Mouse (Mus musculus) hindbrain, embryonic 12.5 days (tissue): ENCODE measurements around the gene Nol10. TPM values are rescaled to one million over a fixed set of nuclear protein-coding genes. Genes with fewer than 3 reads are reported as not detected.

Source experiments
- ATAC-seq: fragments of 200-750 bp; cut with Nextera tagmentation; 2 replicates; pipeline ENCODE4 v1.8.0; 2017; ENCODE audit warnings: moderate TSS enrichment; ENCODE audit not compliant: low FRiP score
- H3K27ac ChIP-seq: fragments of 300-500 bp; sonication (generic); 2 replicates; pipeline ENCODE4 v1.5.1; 2016; ENCODE audit warnings: mild to moderate bottlenecking
- H3K27me3 ChIP-seq: fragments of 300-500 bp; sonication (generic); 2 replicates; pipeline ENCODE4 v1.6.1; 2016; ENCODE audit warnings: mild to moderate bottlenecking
- H3K36me3 ChIP-seq: fragments of 300-500 bp; sonication (generic); 2 replicates; pipeline ENCODE4 v1.6.1; 2016; ENCODE audit warnings: mild to moderate bottlenecking
- H3K4me1 ChIP-seq: fragments of 300-500 bp; sonication (generic); 2 replicates; pipeline ENCODE4 v1.6.1; 2016
- H3K4me2 ChIP-seq: fragments of 300-500 bp; sonication (generic); replicated peaks from 2 replicates; pipeline ENCODE4 v1.6.1; 2016; ENCODE audit warnings: mild to moderate bottlenecking
- H3K4me3 ChIP-seq: fragments of 300-500 bp; sonication (generic); 2 replicates; pipeline ENCODE4 v1.5.1; 2016; ENCODE audit warnings: mild to moderate bottlenecking
- H3K9ac ChIP-seq: fragments of 300-500 bp; sonication (generic); 2 replicates; pipeline ENCODE4 v1.6.1; 2016; ENCODE audit warnings: mild to moderate bottlenecking, moderate library complexity
- H3K9me3 ChIP-seq: fragments of 300-500 bp; sonication (generic); replicated peaks from 2 replicates; pipeline ENCODE4 v1.6.1; 2016; ENCODE audit warnings: mild to moderate bottlenecking
- WGBS: fragments of 180-500 bp; shearing (Covaris S2); methylation state at CpG from one replicate; pipeline ENCODE4 v1.1.7; 2016; 5-methylcytosine and 5-hydroxymethylcytosine counted together
- polyA plus RNA-seq: library from polyadenylated mRNA; unstranded; fragments of >200 nt; fragmentation: Nextera tagmentation; extraction: Ambion mirVana; gene quantifications from 2 replicates; pipeline ENCODE4 v1.2.1, GENCODE M21; 2016

The Nol10 gene
- polyA plus RNA-seq, 1 experiment from 2014 or later = 28.1 TPM

- no peak overlapping the region for H3K27ac ChIP-seq
- no peaks in the 10 kb centered on the region for H3K27me3 ChIP-seq
- 76% methylated on average over 2 of the region's 2 CpGs for WGBS
These were observed 9.9 kb upstream of the Nol10 start for GRCm38 (mm10) chr12:17338338-17338737.

GRCm38 (mm10) chr12:17339114-17339905 lies 8.9 kb upstream of the Nol10 start:
- 68% methylated on average over 3 of the region's 3 CpGs for WGBS
- Histone ChIP-seq H3K4me2 (no peak overlapping the region), H3K27ac (no peak overlapping the region), H3K9me3 (no peaks in the 10 kb centered on the region), H3K4me3 (no peak overlapping the region), H3K36me3 (no peaks in the 10 kb centered on the region), H3K27me3 (no peaks in the 10 kb centered on the region), H3K9ac (no peak overlapping the region), H3K4me1 (no peaks in the 10 kb centered on the region)
- ATAC-seq = no peak

More at GRCm38 (mm10) chr12:17338338-17338737, 9.9 kb upstream of the Nol10 start:
- H3K9me3 ChIP-seq = no peaks in the 10 kb centered on the region
- no peaks in the 10 kb centered on the region for H3K4me1 ChIP-seq
- no peak for ATAC-seq
- H3K4me3 ChIP-seq = no peak overlapping the region
- H3K9ac ChIP-seq = no peak overlapping the region
- no peaks in the 10 kb centered on the region for H3K36me3 ChIP-seq
- no peak overlapping the region for H3K4me2 ChIP-seq

DNA sequence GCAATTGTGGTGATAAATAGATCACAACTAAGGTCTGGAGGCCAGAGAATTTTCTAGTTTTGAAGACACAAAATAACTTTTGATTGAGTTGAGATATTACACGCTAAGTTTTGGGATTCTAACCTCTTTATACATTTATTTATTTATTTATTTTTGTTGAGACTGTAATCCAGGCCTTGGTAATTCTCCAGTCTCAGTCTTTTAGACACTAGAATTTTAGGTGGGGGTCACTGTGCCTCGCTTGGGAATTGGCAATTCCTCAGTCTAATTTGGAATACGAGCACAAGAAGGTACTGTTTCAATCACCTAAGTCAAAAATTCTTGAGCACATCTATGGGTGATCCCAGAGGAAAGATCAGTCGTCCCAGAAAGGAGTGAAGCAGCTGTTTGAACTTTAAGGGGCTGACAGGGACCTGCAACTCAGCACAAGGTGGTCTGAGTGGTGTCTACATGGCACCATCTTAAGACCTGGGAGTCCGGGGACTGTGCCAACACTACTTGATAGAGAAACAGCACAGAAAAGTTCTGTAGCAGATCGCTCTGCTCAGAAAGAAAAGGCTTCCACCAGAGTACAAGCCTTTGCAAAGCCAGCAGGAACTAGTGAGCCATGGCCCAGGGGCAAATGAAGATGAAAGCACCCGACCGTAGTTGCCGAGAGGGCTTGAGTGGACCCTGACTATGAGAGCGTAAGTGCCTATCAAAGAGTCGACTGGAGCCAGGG lies 771 bp upstream of the Nol10 start:
- no peaks in the 10 kb centered on the region for H3K9me3 ChIP-seq
- H3K4me2 ChIP-seq = peak overlapping the region; percentile 90
- no peak overlapping the region for H3K27ac ChIP-seq
- H3K4me3 ChIP-seq = peak overlapping the region; percentile 79
- H3K27me3 ChIP-seq = no peaks in the 10 kb centered on the region
- WGBS = 39% methylated on average over 11 of the region's 11 CpGs
- H3K9ac ChIP-seq = peak overlapping the region; percentile 70
- H3K4me1 ChIP-seq = peaks cover 14% of the 10 kb centered on the region
- ATAC-seq = peak; percentile 66
- H3K36me3 ChIP-seq = peaks cover 16% of the 10 kb centered on the region

- Histone ChIP-seq H3K4me2 (no peak overlapping the region), H3K27ac (no peak overlapping the region), H3K27me3 (no peaks in the 10 kb centered on the region), H3K9ac (no peak overlapping the region), H3K4me1 (peaks cover 14% of the 10 kb centered on the region), H3K4me3 (no peak overlapping the region), H3K9me3 (no peaks in the 10 kb centered on the region), H3K36me3 (peaks cover 38% of the 10 kb centered on the region)
- no peak for ATAC-seq
These were observed 1.8 kb downstream of the Nol10 start for GRCm38 (mm10) chr12:17350106-17350505.

DNA sequence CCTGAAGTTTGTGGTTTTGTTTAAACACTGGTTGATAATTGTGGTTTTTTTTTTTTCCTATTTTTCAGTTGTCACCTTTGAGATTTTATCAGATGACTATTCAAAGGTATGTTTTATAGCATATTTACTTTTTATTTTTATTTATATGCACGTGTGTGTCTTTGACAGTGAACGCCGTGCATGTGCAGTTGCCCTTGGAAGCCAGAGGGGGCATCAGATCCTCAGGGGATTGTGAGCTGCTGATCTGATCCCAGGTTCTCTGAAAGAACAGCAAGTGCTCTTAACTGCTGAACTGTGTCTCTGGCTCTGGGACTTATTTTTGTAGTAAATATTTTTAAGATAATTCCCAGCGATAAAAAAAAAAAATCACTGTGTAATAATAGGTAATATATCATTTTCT lies 8.6 kb downstream of the Nol10 start:
- Histone ChIP-seq H3K4me2 (no peak overlapping the region), H3K4me3 (no peak overlapping the region), H3K9ac (no peak overlapping the region), H3K27ac (no peak overlapping the region), H3K4me1 (0 out of 2 replicates have a peak, but pooled peaks cover 3% of the 10 kb centered on the region), H3K27me3 (no peaks in the 10 kb centered on the region), H3K9me3 (no peaks in the 10 kb centered on the region), H3K36me3 (peaks cover 59% of the 10 kb centered on the region)
- ATAC-seq = no peak
- 85% methylated on average over 4 of the region's 4 CpGs for whole genome bisulfite sequencing

DNA sequence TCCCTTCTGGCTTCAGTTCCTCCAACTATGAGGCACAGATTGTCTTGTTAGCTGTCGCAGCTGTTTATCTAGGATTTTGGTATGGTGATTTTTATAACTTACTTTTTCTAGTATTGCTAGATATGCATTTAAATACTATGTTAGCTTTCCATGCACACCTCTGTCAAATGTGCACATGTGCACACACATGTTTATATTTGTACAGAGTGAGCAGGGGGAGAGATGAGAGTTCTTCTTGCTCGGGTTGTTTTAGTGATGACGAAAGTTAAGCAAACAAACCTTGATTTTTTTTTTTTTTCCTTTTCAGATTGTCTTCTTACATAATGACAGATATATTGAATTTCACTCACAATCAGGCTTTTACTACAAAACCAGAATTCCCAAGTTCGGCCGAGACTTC lies 9.5 kb downstream of the Nol10 start:
- peaks cover 64% of the 10 kb centered on the region for H3K36me3 ChIP-seq
- no peak for ATAC-seq
- no peaks in the 10 kb centered on the region for H3K27me3 ChIP-seq
- H3K27ac ChIP-seq = no peak overlapping the region
- no peaks in the 10 kb centered on the region for H3K9me3 ChIP-seq
- no peak overlapping the region for H3K4me3 ChIP-seq
- 0 out of 2 replicates have a peak, but pooled peaks cover 3% of the 10 kb centered on the region for H3K4me1 ChIP-seq
- no peak overlapping the region for H3K9ac ChIP-seq
- 96% methylated on average over 5 of the region's 5 CpGs for WGBS
- H3K4me2 ChIP-seq = no peak overlapping the region

DNA sequence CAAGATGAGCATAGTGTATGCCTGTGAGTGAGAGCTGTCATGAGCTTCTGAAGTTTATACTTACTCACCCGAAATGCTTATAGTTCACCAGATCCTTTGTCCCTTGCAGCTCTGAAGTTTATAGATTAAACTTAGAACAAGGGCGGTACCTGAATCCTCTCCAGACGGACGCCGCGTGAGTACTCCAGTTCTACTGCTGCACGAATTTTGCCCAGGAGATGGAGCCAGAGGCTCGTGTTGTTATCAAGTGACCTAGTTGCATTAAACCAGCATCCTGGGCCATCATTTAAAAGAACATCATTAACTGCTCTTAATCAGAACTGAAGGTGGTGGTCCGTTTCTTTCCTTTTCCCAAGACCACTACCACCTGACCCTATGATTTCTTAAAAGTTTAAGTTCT lies 10.7 kb downstream of the Nol10 start:
- ATAC-seq = no peak
- H3K4me2 ChIP-seq = no peak overlapping the region
- no peak overlapping the region for H3K4me3 ChIP-seq
- no peaks in the 10 kb centered on the region for H3K27me3 ChIP-seq
- peaks cover 66% of the 10 kb centered on the region for H3K36me3 ChIP-seq
- H3K27ac ChIP-seq = no peak overlapping the region
- no peaks in the 10 kb centered on the region for H3K9me3 ChIP-seq
- 0 out of 2 replicates have a peak, but pooled peaks cover 3% of the 10 kb centered on the region for H3K4me1 ChIP-seq
- H3K9ac ChIP-seq = no peak overlapping the region
- WGBS = 90% methylated on average over 9 of the region's 9 CpGs

- ATAC-seq = no peak
These were observed 11.8 kb downstream of the Nol10 start for GRCm38 (mm10) chr12:17360104-17360503.

DNA sequence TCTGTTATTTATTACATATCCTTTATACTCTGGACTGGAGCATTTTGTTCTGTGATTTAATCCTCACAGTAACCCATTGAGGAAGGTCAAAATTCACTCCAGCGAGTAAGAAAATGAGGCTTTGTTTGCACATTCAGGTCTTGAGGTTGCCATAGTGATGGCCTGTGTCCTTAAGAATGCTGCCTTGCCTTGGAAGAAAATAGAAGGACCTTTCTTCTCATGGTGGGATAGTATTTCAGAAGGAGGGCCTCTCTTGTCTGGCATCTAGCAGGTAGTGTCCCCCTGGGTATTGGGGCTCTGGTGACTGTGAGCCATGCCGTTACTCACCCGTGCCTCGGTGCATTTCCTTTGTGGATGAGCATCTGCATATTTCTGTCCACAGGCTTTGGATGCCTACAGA lies 12.4 kb downstream of the Nol10 start:
- Histone ChIP-seq H3K27me3 (no peaks in the 10 kb centered on the region), H3K9me3 (no peaks in the 10 kb centered on the region), H3K36me3 (peaks cover 62% of the 10 kb centered on the region), H3K9ac (no peak overlapping the region), H3K27ac (peak overlapping the region; percentile 50), H3K4me1 (0 out of 2 replicates have a peak, but pooled peaks cover 3% of the 10 kb centered on the region), H3K4me3 (no peak overlapping the region), H3K4me2 (no peak overlapping the region)
- 24% methylated on average over 4 of the region's 4 CpGs for WGBS
- peak; percentile 52; the same call in 1 of the 2 replicates for ATAC-seq

More at GRCm38 (mm10) chr12:17360104-17360503, 11.8 kb downstream of the Nol10 start:
- 0 out of 2 replicates have a peak, but pooled peaks cover 3% of the 10 kb centered on the region for H3K4me1 ChIP-seq
- H3K27me3 ChIP-seq = no peaks in the 10 kb centered on the region
- 45% methylated on average over 9 of the region's 9 CpGs for WGBS
- peak overlapping the region; percentile 64 for H3K27ac ChIP-seq
- no peak overlapping the region for H3K4me2 ChIP-seq
- H3K9ac ChIP-seq = no peak overlapping the region; the same call in 1 of the 2 replicates
- H3K36me3 ChIP-seq = peaks cover 62% of the 10 kb centered on the region
- no peaks in the 10 kb centered on the region for H3K9me3 ChIP-seq
- no peak overlapping the region for H3K4me3 ChIP-seq

DNA sequence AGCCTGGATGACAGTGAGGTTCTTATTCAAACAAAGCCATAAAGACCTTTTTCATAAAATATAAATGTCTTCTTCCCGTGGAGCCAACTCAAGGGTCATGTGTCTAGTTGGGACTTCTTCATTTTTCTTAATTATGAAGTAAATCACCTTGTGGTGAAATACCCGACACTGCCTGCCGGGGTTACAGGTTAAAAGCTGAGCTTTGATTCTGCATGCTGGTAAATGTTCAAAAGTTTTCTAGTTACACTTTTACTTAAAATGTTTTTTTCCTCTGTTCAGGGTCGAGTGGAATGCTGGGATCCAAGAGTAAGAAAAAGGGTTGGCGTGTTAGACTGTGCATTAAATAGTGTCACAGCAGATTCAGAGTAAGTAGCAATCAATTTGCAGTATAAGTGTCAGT lies 14.1 kb downstream of the Nol10 start:
- peaks cover 59% of the 10 kb centered on the region for H3K36me3 ChIP-seq
- no peaks in the 10 kb centered on the region for H3K9me3 ChIP-seq
- H3K4me3 ChIP-seq = no peak overlapping the region
- ATAC-seq = no peak
- H3K27me3 ChIP-seq = no peaks in the 10 kb centered on the region
- 0 out of 2 replicates have a peak, but pooled peaks cover 3% of the 10 kb centered on the region for H3K4me1 ChIP-seq
- no peak overlapping the region for H3K27ac ChIP-seq
- no peak overlapping the region for H3K4me2 ChIP-seq
- no peak overlapping the region for H3K9ac ChIP-seq
- 93% methylated on average over 5 of the region's 5 CpGs for WGBS

DNA sequence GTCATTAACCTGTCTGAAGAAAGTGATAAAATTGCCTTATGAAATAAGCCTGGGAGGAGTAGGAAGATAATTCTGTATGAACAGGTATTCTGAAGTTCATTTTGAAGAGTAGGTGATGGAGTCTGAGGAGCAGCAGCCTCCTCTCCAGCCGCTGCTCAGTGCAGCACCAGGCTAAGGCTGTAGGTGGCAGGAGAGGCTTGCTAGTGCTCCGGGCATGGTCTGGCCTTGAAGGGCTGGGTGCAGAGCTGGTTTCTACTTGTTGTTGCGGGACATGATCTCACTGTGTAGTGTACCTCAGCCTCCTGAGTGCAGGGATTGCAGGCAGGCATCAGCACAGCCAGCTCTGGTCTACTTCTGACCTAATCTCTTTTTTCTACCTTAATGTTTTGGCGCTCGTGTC lies 18.7 kb downstream of the Nol10 start:
- H3K4me1 ChIP-seq = no peaks in the 10 kb centered on the region
- H3K36me3 ChIP-seq = peaks cover 72% of the 10 kb centered on the region
- H3K9me3 ChIP-seq = no peaks in the 10 kb centered on the region
- 74% methylated on average over 5 of the region's 5 CpGs for WGBS
- no peak overlapping the region for H3K9ac ChIP-seq
- H3K27me3 ChIP-seq = no peaks in the 10 kb centered on the region
- H3K4me3 ChIP-seq = no peak overlapping the region
- no peak for ATAC-seq
- H3K27ac ChIP-seq = no peak overlapping the region
- H3K4me2 ChIP-seq = no peak overlapping the region

GRCm38 (mm10) chr12:17369111-17369510 lies 20.9 kb downstream of the Nol10 start:
- no peak overlapping the region for H3K27ac ChIP-seq
- ATAC-seq = no peak
- no peaks in the 10 kb centered on the region for H3K27me3 ChIP-seq
- peaks cover 70% of the 10 kb centered on the region for H3K36me3 ChIP-seq
- H3K4me3 ChIP-seq = no peak overlapping the region
- H3K4me2 ChIP-seq = no peak overlapping the region
- no peak overlapping the region for H3K9ac ChIP-seq
- WGBS = 97% methylated on average over 3 of the region's 3 CpGs
- no peaks in the 10 kb centered on the region for H3K4me1 ChIP-seq
- no peaks in the 10 kb centered on the region for H3K9me3 ChIP-seq
